Mouse (Mus musculus): ENCODE results near the gene Il1rl2.

Gene Il1rl2

DNA sequence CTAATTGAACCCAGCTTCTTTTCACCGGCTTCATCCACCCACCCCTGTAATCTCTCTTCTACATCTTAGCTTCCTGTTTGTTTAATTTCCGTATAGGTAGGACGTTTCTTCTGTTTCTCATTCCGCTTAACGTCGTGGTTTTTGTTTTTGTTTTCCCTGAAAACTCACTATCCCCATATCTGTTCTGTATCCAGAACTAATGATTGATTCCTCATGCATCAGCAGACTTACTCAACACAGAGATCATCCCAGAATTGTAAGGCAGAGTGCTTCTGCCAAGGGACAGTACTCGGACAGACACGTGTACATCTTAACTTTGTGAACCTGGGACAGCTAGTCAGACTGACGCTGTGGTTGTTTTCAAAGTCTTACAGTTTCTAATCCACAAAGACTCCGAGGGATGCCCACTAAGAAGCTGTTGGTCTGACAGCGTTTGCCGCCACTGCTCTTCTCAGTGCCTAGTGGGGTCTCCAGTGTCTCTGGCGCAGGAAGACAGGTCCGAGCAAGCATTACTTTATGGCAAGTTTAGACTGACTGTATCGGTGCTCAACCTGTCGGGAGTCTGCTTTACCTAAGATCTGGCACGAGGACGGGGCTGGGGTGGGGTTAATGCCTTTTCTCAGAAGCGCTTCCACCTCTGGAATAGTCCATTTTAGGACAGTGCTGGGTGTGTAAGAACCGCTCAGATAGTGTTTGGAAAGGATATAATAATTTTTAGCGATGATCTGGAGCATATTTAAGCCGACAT is 719 bp downstream of the Il1rl2 start:
- in situ Hi-C loops (cut with MboI, MseI) = no loop called here

DNA sequence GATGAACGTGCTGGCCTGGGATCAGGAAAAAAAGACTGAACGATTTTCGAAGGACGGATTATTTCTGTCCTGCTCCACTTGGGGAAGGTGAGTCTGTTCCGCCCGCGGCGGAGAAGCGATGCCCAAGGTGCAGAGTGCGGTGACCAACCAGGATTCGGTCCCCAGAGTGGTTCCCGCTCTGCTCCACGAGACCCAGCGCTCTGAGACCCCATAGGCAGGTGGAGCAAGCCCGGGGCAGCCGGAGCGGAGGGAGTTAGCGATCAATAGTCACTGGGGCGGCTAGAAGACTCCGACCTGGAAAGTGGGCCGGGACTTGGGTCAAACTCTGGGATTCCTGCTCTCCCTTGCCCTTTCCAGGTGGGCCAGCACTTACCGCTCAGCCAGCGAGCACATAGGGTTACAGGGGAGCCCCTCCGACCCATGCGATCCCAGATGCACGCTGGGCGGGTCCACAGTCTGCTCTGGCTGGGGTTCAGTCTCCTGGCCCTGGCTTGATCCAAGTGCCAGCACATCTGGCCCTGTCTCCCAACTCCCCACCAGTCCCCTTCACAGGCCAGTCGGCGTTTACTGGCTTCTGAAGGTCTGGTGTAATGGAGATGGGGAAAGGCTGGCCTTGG is 1.4 kb downstream of the Il1rl2 start:
- in situ Hi-C loops (cut with MboI, MseI) = no loop called here

GRCm38 (mm10) chr1:40327604-40328003 is 3.2 kb downstream of the Il1rl2 start:
- in situ Hi-C loops (cut with MboI, MseI) = no loop called here

- in situ Hi-C loops (cut with MboI, MseI) = no loop called here
Observed at GRCm38 (mm10) chr1:40329526-40329925, 5.1 kb downstream of the Il1rl2 start.

- in situ Hi-C loops (cut with MboI, MseI) = loop anchor here in 1 of 2 experiments (10.0 kb wide), 1 partner anchor 455 kb away; no protein-coding TSS in a partner anchor
Observed at GRCm38 (mm10) chr1:40330181-40330580, 5.8 kb downstream of the Il1rl2 start.

DNA sequence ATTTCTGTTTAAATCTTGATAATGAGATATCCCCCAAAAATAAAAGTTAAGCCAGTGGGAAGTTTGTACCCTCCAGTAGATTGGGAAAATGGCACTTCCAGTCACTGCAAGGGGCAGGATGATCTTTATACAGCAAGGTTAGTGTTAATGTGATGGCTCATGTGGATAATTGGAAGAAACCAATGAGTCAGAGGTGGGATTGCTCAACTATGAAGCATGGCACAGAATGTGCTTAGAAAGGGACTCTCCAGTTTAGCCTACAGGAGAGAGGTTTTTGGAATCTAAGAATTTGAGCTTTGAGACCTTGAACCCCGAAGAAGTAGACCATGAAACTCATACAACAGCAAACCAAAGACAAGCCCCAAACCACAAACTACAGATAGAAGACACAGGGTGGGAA is 14.9 kb downstream of the Il1rl2 start:
- in situ Hi-C loops (cut with MboI, MseI) = loop anchor here in 1 of 2 experiments (10.0 kb wide), 1 partner anchor 465 kb away; no protein-coding TSS in a partner anchor

DNA sequence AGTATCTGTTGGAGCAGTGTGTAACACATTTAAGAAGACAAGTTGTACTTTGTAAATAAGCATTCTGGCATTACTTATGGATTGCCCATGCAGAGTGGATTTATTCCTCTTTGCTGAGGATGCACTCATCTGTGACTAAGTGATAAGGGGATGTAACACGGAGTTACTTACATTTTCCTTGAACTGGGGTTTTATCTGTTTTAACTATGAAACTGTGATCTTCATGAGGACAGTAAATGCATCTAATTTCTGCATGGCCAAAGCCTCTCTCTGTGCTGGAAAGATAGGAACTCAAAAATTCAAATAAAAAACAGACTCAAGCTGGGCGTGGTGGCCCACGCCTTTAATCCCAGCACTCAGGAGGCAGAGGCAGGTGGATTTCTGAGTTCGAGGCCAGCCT is 15.7 kb downstream of the Il1rl2 start:
- in situ Hi-C loops (cut with MboI, MseI) = no loop called here

- in situ Hi-C loops (cut with MboI, MseI) = no loop called here
Observed at GRCm38 (mm10) chr1:40352158-40352903, 27.9 kb downstream of the Il1rl2 start.

- in situ Hi-C loops (cut with MboI, MseI) = no loop called here
Observed at GRCm38 (mm10) chr1:40352904-40353286, 28.5 kb downstream of the Il1rl2 start.

DNA sequence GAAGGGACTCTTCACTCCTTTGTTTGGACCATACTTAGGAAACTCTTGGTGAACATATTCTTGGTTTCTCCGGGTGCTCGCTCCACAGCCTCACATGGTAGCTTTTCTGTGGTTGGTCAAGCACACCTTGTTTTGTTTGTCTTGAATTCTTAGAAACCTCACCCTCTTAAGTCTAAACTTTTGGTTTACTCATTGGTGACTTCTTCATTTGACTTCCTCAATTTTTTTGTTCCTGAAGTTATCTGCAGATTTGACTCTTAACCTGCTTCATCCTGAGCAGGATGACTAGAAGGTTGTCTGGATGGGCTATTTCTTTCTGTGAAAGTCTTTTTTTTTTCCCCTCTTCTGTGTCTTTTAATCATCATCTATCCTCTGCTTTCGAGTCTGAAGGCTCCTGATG is 30.3 kb downstream of the Il1rl2 start:
- in situ Hi-C loops (cut with MboI, MseI) = loop anchor here in 1 of 2 experiments (5.0 kb wide), 1 partner anchor 222 kb away; no protein-coding TSS in a partner anchor

GRCm38 (mm10) chr1:40355431-40355843 is 31.0 kb downstream of the Il1rl2 start:
- in situ Hi-C loops (cut with MboI, MseI) = loop anchor here in 1 of 2 experiments (5.0 kb wide), 1 partner anchor 223 kb away; no protein-coding TSS in a partner anchor

DNA sequence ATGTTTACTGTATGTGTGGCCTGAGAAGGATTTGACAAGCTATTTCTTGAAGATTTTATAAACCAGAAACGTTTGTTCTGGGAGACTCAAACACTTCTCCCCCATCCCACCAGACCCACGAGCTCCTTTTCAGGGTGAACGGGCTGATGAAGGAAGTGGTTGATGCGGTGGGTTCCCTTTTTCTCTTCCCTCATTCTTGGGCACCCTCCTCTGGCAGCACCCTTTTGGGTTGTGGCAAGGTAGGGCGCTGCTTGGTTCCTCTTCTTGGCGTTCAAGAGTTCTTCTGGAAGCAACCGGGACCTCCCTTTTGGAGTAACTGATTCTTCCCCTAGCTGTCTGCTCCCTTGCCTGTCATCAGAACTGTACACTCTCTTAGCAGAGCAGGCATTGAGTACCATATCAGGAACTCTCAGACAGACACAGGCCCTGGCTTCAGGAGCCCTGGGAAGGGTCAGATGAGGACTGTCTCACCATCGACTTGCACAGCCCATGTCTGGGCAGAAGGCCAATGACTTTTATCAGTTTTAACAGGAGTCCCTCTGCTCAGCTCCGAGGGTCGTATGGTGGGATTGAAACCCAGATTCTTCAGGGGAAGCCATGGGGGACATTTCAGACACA is 31.6 kb downstream of the Il1rl2 start:
- in situ Hi-C loops (cut with MboI, MseI) = loop anchor here in 1 of 2 experiments (5.0 kb wide), 1 partner anchor 224 kb away; no protein-coding TSS in a partner anchor

DNA sequence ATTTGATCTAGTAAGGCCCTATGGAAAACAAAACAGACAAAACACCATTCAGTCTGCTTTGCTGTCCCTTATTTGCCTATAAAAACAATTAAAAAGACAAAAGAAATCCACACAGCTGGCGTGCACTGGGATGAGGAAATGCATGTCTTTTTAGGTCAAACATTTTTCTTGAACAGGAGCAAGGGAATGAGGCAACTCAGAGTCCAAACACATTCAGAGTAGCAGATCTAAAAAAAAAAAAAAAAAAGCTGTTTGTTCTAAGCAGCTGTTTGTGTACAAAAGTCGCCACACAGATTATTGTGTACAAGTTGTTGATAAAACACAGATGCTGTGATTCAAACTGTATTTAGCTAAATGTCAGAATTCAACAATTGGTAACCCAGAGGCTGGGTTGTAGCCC is 33.5 kb downstream of the Il1rl2 start:
- in situ Hi-C loops (cut with MboI, MseI) = loop anchor here in 1 of 2 experiments (5.0 kb wide), 1 partner anchor 226 kb away; no protein-coding TSS in a partner anchor

DNA sequence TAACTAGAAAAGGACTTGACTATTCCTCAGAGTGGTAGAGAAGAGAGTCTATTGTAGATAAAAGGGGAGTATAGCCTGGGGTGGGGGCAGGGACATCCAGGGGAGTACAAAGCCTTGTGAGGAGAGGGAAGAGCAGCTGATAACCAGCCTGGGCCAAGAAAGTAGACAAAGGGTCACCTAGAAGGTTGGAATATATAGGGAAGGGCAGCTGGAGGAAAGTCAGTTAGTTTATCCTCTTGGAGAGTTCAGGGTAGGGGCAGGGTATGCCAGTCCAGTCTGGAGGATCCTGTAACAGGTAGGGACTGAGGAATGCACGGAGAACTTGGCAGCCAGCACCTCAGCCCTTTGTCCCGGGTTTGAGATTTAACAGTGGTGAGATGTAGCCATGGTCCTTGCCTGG is 33.9 kb downstream of the Il1rl2 start:
- in situ Hi-C loops (cut with MboI, MseI) = loop anchor here in 1 of 2 experiments (5.0 kb wide), 1 partner anchor 226 kb away; no protein-coding TSS in a partner anchor

DNA sequence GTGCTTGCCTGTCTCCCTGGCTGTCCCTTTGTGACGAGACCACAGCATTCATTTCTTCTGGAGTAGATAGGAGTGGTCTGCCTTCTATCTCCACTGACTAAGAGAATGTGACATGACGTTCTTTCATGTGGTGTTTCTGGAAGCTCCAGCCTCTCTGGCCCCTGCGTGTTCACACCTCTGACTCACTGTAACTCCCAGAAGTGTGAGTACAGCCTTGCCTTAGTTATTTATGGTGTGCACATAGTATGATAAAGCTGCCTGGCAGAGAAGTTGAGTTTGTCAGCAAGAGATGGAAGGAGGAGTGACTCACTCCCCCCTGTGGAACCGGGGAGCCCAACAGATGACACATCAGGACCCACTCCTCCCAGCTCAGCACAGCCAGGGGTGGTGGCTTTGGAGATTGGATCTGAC is 34.4 kb downstream of the Il1rl2 start:
- in situ Hi-C loops (cut with MboI, MseI) = loop anchor here in 1 of 2 experiments (5.0 kb wide), 1 partner anchor 226 kb away; no protein-coding TSS in a partner anchor

- in situ Hi-C loops (cut with MboI, MseI) = loop anchor here in 1 of 2 experiments (5.0 kb wide), 1 partner anchor 227 kb away; no protein-coding TSS in a partner anchor
Observed at GRCm38 (mm10) chr1:40359731-40360130, 35.3 kb downstream of the Il1rl2 start.

DNA sequence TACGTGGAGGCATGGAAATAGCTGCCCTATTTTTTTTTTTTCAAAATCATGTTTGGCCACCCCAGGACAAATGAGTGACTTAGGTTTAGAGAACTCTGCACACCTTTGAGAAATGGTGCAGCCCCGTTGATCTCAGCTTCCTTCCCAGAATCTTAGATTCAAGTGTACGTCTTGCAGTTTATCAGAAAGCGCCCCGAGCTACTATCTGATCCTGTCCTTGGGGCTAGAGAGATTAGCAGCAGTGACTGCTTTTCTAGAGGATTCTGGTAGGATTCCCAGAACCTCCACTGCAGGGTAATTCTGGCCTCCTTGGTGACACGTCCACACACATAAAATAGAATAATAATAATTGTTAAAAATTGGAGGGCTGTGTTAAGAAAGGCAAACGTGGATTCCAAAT is 36.6 kb downstream of the Il1rl2 start:
- in situ Hi-C loops (cut with MboI, MseI) = no loop called here

DNA sequence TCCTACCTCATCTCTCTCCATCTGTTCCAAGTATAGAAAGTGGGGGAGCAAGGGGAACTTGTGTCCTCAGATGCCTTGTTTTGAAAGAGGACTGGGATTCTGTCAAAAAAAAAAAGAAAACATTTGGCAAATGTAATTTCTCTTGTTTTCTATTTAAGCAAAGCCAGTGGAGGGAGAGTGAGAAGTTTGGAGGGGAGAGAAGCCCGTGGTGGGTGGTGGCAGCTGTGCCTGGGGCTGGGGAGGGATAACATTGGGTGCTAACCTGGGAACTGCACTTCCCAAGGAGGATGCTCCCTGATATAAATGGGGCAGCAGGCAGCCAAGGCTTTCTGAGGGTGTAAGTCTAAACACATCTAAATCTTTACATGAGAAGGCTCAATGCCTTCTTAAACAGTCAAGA is 37.2 kb downstream of the Il1rl2 start:
- in situ Hi-C loops (cut with MboI, MseI) = no loop called here

GRCm38 (mm10) chr1:40362784-40363183 is 38.4 kb downstream of the Il1rl2 start:
- in situ Hi-C loops (cut with MboI, MseI) = no loop called here

GRCm38 (mm10) chr1:40372951-40373350 is 48.5 kb downstream of the Il1rl2 start:
- in situ Hi-C loops (cut with MboI, MseI) = loop anchor here in 1 of 2 experiments (10.0 kb wide), 1 partner anchor 268 kb away; no protein-coding TSS in a partner anchor

- in situ Hi-C loops (cut with MboI, MseI) = loop anchor here in 1 of 2 experiments (10.0 kb wide), 1 partner anchor 270 kb away; no protein-coding TSS in a partner anchor
Observed at GRCm38 (mm10) chr1:40375148-40375547, 50.7 kb downstream of the Il1rl2 start.

All from T-helper 17 cell (primary cell).